Comparison of ENCODE assay signal across 8 mouse cellular contexts in genomic region chr5:15933581-15934375, GRCm38 (mm10). TPM values are rescaled to one million over a fixed set of nuclear protein-coding genes. Genes with fewer than 3 reads are reported as not detected.
A peak's percentile ranks its signal among the peaks of the same experiment; 100 is the strongest.
DNase-seq lines count a peak whose midpoint lies in the region; ATAC-seq and TF ChIP-seq lines count a peak whose summit lies in the region.

No protein-coding gene starts in this region.

- H3K9ac ChIP-seq in midbrain, embryonic 13.5 days (replicated peaks) = peak overlapping the region; percentile 92

- no peak for DNase-seq in kidney, adult 2 months
- DNase-seq in kidney, postnatal 14 days = no peak
- DNase-seq in cerebellum, adult 11-12 months = peak; percentile 74
- peak; percentile 30 to 60 for DNase-seq in layer of hippocampus, postnatal 25 days (ENCODE audit: extremely low spot score in 1 of 2, low spot score in 1 of 2)
- DNase-seq in urinary bladder, postnatal 14 days (ENCODE audit: low spot score) = no peak
- no peak for DNase-seq in urinary bladder, adult 2 months (ENCODE audit: low spot score)

- H3K27me3 ChIP-seq in kidney, adult 2 months (replicated peaks; ENCODE audit: control insufficient read depth, insufficient read depth, low read length) = peaks cover 2% of the 10 kb centered on the region; the same call in 1 of the 2 replicates
- H3K27me3 ChIP-seq in midbrain, embryonic 13.5 days = peaks cover 53% of the 10 kb centered on the region

- no peaks in the 10 kb centered on the region for H3K9me3 ChIP-seq in midbrain, embryonic 13.5 days

- no peak for TF ChIP-seq POLR2A in kidney, adult 2 months (IDR thresholded peaks at IDR 0.05; ENCODE audit: low read depth, low read length)

- no peaks in the 10 kb centered on the region for H3K4me1 ChIP-seq in kidney, adult 2 months (ENCODE audit: control insufficient read depth, insufficient read depth, low read length)
- peaks cover 6% of the 10 kb centered on the region; the same call in 1 of the 2 replicates for H3K4me1 ChIP-seq in midbrain, embryonic 13.5 days (replicated peaks)

- TF ChIP-seq CTCF in kidney, adult 2 months (conservative IDR thresholded peaks at IDR 0.05; ENCODE audit: insufficient read depth, insufficient read length, low read depth, low read length) = no peak

- ATAC-seq in frontal cortex, adult (ENCODE audit: low TSS enrichment) = peak; percentile 47
- peak; percentile 44 for ATAC-seq in midbrain, embryonic 13.5 days

- H3K36me3 ChIP-seq in kidney, adult 2 months (ENCODE audit: control insufficient read depth, insufficient read depth, low read length) = no peaks in the 10 kb centered on the region
- H3K36me3 ChIP-seq in midbrain, embryonic 13.5 days = no peaks in the 10 kb centered on the region

- peak overlapping the region; percentile 24; the same call in 1 of the 2 replicates for H3K4me3 ChIP-seq in kidney, adult 2 months (ENCODE audit: insufficient read depth, low read depth, low read length)
- H3K4me3 ChIP-seq in midbrain, embryonic 13.5 days (replicated peaks) = peak overlapping the region; percentile 69

- H3K4me2 ChIP-seq in midbrain, embryonic 13.5 days (replicated peaks) = peak overlapping the region; percentile 70

- H3K27ac ChIP-seq in kidney, adult 2 months (ENCODE audit: insufficient read depth, low read depth, low read length) = no peak overlapping the region
- peak overlapping the region; percentile 98 for H3K27ac ChIP-seq in midbrain, embryonic 13.5 days

- 14% methylated on average over 17 of the region's 17 CpGs for WGBS in kidney, adult 2 months
- WGBS in midbrain, embryonic 13.5 days = 1% methylated on average over 17 of the region's 17 CpGs

RNA-seq across cellular contexts. Expression of gene Cacna2d1, which starts 0.7 kb away (rescaled TPM):
- 1.2 and 1.8 TPM in 2 replicates for polyA plus RNA-seq in kidney, adult 2 months (2012; rRNA removed)
- total RNA-seq in layer of hippocampus, postnatal 25 days (2021) = 100 to 1,000 TPM; 137 to 156 TPM
- 41.9 and 51.6 TPM in 2 replicates for polyA plus RNA-seq in midbrain, embryonic 13.5 days (2015; fragmentation: Nextera tagmentation; extraction: Ambion mirVana)
- 35.8 and 43.6 TPM in 2 replicates for polyA plus RNA-seq in urinary bladder, adult 2 months (2012; rRNA removed)

Comparison
In these comparisons a context has a peak if more than half of its experiments do, and no peak if none do; other contexts are left out.
1. DNase-seq: peak in cerebellum, adult 11-12 months (single experiment) and layer of hippocampus, postnatal 25 days (2 of 2); none in kidney, adult 2 months (single experiment), kidney, postnatal 14 days (single experiment), urinary bladder, postnatal 14 days (single experiment) and urinary bladder, adult 2 months (single experiment).
2. RNA of gene Cacna2d1, which starts 0.7 kb away (polyA plus RNA-seq): 41.9 to 51.6 TPM in midbrain, embryonic 13.5 days and 35.8 to 43.6 TPM in urinary bladder, adult 2 months; 1.2 to 1.8 TPM in kidney, adult 2 months; every median in the first group is over 10 times any median in the second.